Mouse (Mus musculus): ENCODE data around the gene Skida1.

Skida1 gene

DNA sequence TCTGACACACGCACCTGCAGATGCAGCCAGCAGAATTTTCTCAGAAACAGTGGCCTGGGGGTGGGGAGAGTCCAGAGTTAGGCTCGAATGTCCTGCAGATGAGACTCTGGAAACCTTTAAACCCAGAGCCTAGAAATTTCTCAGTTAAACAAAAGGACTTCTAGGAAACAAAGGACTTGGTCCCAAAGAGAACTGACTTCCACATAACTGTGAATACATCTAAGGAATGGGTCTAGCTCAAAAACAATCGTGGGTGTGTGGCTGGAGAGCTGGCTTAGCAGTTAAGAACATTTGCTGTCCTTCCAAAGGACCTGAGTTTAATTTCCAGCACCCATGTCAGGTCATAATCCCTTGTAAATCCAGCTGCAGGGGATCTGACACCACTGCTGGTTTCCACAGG, 33.3 kb downstream of the Skida1 start:
- no peak for DNase-seq (ENCODE audit: low read depth)

DNA sequence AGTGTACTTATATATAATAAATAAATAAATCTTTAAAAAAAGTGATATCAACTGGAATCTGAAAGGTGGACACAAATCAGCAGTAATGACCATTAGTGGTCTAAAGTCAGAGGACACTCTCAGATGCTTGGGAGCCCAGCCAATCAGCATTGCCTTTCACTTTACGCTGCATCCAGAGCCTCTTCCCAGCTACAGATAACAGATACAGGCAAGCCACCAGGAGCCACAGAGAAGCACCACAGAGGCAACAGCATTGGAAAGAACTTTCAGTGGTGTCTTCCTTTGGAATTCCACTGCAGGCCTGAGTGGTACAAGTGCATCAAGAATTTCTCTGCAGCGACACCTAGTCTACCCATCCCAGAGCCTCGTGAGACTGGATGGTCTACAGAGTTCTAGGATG, 36.0 kb downstream of the Skida1 start:
- no peak for DNase-seq (ENCODE audit: low read depth)

DNA sequence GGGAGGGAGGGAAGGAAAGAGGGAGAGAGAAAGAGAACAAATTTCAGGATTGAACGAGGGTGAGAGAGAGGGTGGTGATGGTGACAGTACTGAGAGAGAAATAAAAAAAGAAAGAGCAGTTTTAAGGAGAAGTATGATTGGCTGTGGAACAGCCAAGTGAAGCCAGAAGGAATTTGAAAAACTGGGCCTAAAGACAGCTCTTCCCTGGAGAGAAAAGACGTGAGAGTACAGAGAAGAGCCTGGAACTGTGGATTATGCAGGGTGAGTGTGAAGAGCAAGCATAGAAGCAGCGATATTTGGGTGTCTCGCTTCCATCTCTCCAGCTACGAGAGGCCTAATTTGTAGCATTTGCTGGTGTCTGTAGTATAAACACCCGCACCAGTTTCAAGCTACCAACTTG, 37.6 kb downstream of the Skida1 start:
- no peak for DNase-seq (ENCODE audit: low read depth)

DNA sequence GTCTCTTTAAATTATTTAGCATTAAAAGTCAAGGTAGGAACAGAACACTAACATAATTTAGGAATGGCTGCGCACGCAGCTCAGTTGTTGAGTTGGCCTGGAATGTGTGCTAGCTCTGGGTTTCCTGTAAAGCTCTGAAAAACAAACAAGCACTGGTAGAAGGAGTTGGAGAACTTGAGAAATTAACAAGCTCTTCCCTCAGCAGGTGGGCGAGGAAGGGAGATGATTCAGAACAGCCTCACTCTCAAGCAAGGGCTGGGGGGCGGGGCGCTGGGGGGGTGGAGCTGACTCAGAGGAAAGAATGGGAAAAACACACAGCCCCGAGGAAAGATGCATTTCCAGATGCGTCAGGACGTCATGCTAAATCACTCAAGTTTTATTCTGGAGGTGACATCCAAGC, 43.7 kb downstream of the Skida1 start:
- DNase-seq (ENCODE audit: low read depth) = no peak

DNA sequence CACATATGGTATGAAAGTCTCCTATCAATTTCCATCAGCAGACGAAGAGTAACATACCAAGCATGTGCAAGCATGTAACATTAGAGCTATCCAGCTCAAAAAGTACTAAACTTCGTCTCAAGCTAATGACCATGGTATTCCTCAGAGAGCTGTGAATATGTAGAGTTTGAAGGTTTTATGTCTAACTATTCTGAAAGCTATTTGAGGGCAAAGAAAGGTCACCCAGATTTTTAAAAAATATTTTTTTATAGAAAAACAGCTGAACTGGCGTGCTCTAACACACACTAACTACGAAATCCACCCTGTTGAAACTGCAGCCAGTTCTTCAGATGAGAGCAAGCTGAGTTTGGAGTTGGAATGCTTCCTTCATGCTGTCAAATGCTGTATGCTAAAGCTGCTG, 44.6 kb downstream of the Skida1 start:
- no peak for DNase-seq (ENCODE audit: low read depth)

DNA sequence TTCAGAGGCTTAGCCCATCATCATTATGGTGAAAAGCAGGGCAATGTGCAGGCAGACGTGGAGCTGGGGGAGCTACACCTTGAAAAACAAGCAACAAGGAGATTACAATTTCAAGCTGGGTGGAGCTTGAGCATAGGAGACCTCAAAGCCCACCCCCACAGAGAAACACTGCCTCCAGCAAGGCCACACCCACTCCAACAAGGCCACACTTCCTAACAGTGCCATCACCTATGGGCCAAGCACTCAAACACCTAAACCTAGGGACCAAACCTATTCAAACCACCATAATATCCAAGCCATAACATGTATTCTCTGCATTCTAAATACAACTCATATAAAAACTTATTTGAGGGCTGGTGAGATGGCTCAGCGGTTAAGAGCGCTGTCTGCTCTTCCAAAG, 46.5 kb downstream of the Skida1 start:
- DNase-seq (ENCODE audit: low read depth) = no peak

DNA sequence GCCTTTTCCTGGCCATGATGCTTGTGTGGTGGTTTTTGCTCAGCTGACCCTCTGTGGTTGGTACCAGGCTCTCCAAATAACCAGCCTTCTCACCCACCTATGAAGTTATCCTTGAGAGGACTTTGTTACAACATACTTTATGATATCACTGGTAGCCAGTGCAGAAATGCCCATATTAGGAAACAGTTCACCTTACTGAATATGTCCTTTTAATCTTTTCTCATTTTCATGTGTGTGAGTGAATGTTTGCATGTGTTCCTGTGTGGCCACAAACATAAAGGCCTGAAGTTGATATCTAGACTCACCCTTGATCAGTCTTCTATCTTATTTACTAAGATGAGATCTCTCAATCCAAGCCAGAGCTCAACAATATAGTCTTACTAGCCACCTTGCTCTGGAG, 52.0 kb downstream of the Skida1 start, which contains the start of gene H2al2a:
Gene H2al2a (minus strand): TSS at position 101 of the 400 bp plus-strand sequence.
- DNase-seq (ENCODE audit: low read depth) = no peak

All from induced T-regulatory cell, adult 2 months (primary cell).